Mouse (Mus musculus) intestine, embryonic 15.5 days (tissue): ENCODE measurements around the gene Degs1. TPM values are rescaled to one million over a fixed set of nuclear protein-coding genes. Genes with fewer than 3 reads are reported as not detected.

Experiments
- ATAC-seq: fragments of 200-750 bp; cut with Nextera tagmentation; 2 replicates; pipeline ENCODE4 v1.8.0; 2017; ENCODE audit warnings: moderate TSS enrichment, moderate library complexity
- H3K27ac ChIP-seq: fragments of 300-500 bp; sonication (generic); 2 replicates; pipeline ENCODE4 v1.5.1; 2015; ENCODE audit warnings: mild to moderate bottlenecking, inconsistent platforms
- H3K27me3 ChIP-seq: fragments of 300-500 bp; sonication (generic); replicated peaks from 2 replicates; pipeline ENCODE4 v1.6.1; 2015; ENCODE audit warnings: inconsistent platforms
- H3K36me3 ChIP-seq: fragments of 300-500 bp; sonication (generic); 2 replicates; pipeline ENCODE4 v1.6.1; 2015; ENCODE audit warnings: inconsistent platforms
- H3K4me1 ChIP-seq: fragments of 300-500 bp; sonication (generic); replicated peaks from 2 replicates; pipeline ENCODE4 v1.6.1; 2015; ENCODE audit warnings: inconsistent platforms
- H3K4me2 ChIP-seq: fragments of 300-500 bp; sonication (generic); replicated peaks from 2 replicates; pipeline ENCODE4 v1.6.1; 2015; ENCODE audit warnings: mild to moderate bottlenecking, inconsistent platforms
- H3K4me3 ChIP-seq: fragments of 300-500 bp; sonication (generic); replicated peaks from 2 replicates; pipeline ENCODE4 v1.5.1; 2015; ENCODE audit warnings: inconsistent platforms
- H3K9ac ChIP-seq: fragments of 300-500 bp; sonication (generic); 2 replicates; pipeline ENCODE4 v1.6.1; 2015; ENCODE audit warnings: inconsistent platforms
- H3K9me3 ChIP-seq: fragments of 300-500 bp; sonication (generic); 2 replicates; pipeline ENCODE4 v1.6.1; 2016; ENCODE audit warnings: inconsistent platforms
- WGBS: fragments of 180-500 bp; shearing (Covaris S2); methylation state at CpG from one replicate; pipeline ENCODE4 v1.1.7; 2015; 5-methylcytosine and 5-hydroxymethylcytosine counted together
- polyA plus RNA-seq: library from polyadenylated mRNA; unstranded; fragments of >200 nt; fragmentation: Nextera tagmentation; extraction: Ambion mirVana; gene quantifications from 2 replicates; pipeline ENCODE4 v1.2.1, GENCODE M21; 2015

Gene Degs1
- polyA plus RNA-seq, 1 experiment from 2014 or later: 131 TPM

- no peak overlapping the region for H3K4me2 ChIP-seq
- H3K4me3 ChIP-seq: no peak overlapping the region
- H3K27me3 ChIP-seq: no peaks in the 10 kb centered on the region
- peaks cover 22% of the 10 kb centered on the region for H3K36me3 ChIP-seq
- ATAC-seq: no peak
- 86% methylated on average over 4 of the region's 4 CpGs for WGBS
- no peak overlapping the region for H3K9ac ChIP-seq
- H3K27ac ChIP-seq: no peak overlapping the region
- H3K9me3 ChIP-seq: no peaks in the 10 kb centered on the region
- peaks cover 18% of the 10 kb centered on the region for H3K4me1 ChIP-seq
These were observed 3.2 kb downstream of the Degs1 start for GRCm38 (mm10) chr1:182279436-182279835.

GRCm38 (mm10) chr1:182275109-182275508 lies 7.5 kb downstream of the Degs1 start:
- no peak overlapping the region for H3K9ac ChIP-seq
- H3K36me3 ChIP-seq: peaks cover 22% of the 10 kb centered on the region
- H3K9me3 ChIP-seq: no peaks in the 10 kb centered on the region
- no peak overlapping the region for H3K4me3 ChIP-seq
- H3K4me2 ChIP-seq: no peak overlapping the region; the same call in 1 of the 2 replicates
- no peak overlapping the region for H3K27ac ChIP-seq
- peaks cover 3% of the 10 kb centered on the region; the same call in 1 of the 2 replicates for H3K4me1 ChIP-seq
- H3K27me3 ChIP-seq: no peaks in the 10 kb centered on the region
- 61% methylated on average over 6 of the region's 6 CpGs for WGBS
- peak; percentile 72 for ATAC-seq

- 67% methylated on average over 5 of the region's 5 CpGs for WGBS
- Histone ChIP-seq H3K27me3 (no peaks in the 10 kb centered on the region), H3K9me3 (no peaks in the 10 kb centered on the region), H3K4me2 (no peak overlapping the region), H3K36me3 (peaks cover 3% of the 10 kb centered on the region; the same call in 1 of the 2 replicates), H3K4me3 (no peak overlapping the region), H3K27ac (no peak overlapping the region), H3K9ac (no peak overlapping the region), H3K4me1 (peaks cover 5% of the 10 kb centered on the region; the same call in 1 of the 2 replicates)
- ATAC-seq: 0 out of 2 replicates have a peak, but pooled peaks have one; percentile 11
These were observed 11.0 kb downstream of the Degs1 start for GRCm38 (mm10) chr1:182271632-182272031.

GRCm38 (mm10) chr1:182271130-182271529 lies 11.5 kb downstream of the Degs1 start:
- no peak for ATAC-seq
- no peak overlapping the region for H3K4me2 ChIP-seq
- H3K27me3 ChIP-seq: no peaks in the 10 kb centered on the region
- no peaks in the 10 kb centered on the region for H3K9me3 ChIP-seq
- H3K27ac ChIP-seq: no peak overlapping the region
- H3K9ac ChIP-seq: no peak overlapping the region
- H3K36me3 ChIP-seq: no peaks in the 10 kb centered on the region
- H3K4me3 ChIP-seq: no peak overlapping the region
- H3K4me1 ChIP-seq: peaks cover 5% of the 10 kb centered on the region; the same call in 1 of the 2 replicates
- WGBS: 83% methylated on average over 5 of the region's 5 CpGs

GRCm38 (mm10) chr1:182268317-182268716 lies 14.3 kb downstream of the Degs1 start:
- H3K9ac ChIP-seq: no peak overlapping the region
- no peak overlapping the region; the same call in 1 of the 2 replicates for H3K4me2 ChIP-seq
- no peaks in the 10 kb centered on the region for H3K36me3 ChIP-seq
- H3K27ac ChIP-seq: no peak overlapping the region
- ATAC-seq: peak; percentile 90
- 64% methylated on average over 4 of the region's 4 CpGs for WGBS
- H3K4me1 ChIP-seq: 0 out of 2 replicates have a peak, but pooled peaks cover 2% of the 10 kb centered on the region
- no peaks in the 10 kb centered on the region for H3K9me3 ChIP-seq
- no peaks in the 10 kb centered on the region for H3K27me3 ChIP-seq
- H3K4me3 ChIP-seq: no peak overlapping the region

- H3K9ac ChIP-seq: no peak overlapping the region
- 0 out of 2 replicates have a peak, but pooled peaks cover 2% of the 10 kb centered on the region for H3K4me1 ChIP-seq
- H3K9me3 ChIP-seq: no peaks in the 10 kb centered on the region
- no peak overlapping the region for H3K4me2 ChIP-seq
- no peak overlapping the region for H3K27ac ChIP-seq
- H3K36me3 ChIP-seq: no peaks in the 10 kb centered on the region
- 75% methylated on average over 11 of the region's 11 CpGs for WGBS
- H3K4me3 ChIP-seq: no peak overlapping the region
- no peak; the same call in 1 of the 2 replicates for ATAC-seq
- H3K27me3 ChIP-seq: no peaks in the 10 kb centered on the region
These were observed 16.5 kb downstream of the Degs1 start for GRCm38 (mm10) chr1:182266028-182266525.

- no peaks in the 10 kb centered on the region for H3K9me3 ChIP-seq
- no peak overlapping the region for H3K4me3 ChIP-seq
- H3K27me3 ChIP-seq: no peaks in the 10 kb centered on the region
- no peak overlapping the region for H3K9ac ChIP-seq
- peak; percentile 94 for ATAC-seq
- H3K36me3 ChIP-seq: no peaks in the 10 kb centered on the region
- peak overlapping the region; percentile 49 for H3K27ac ChIP-seq
- H3K4me2 ChIP-seq: no peak overlapping the region
- WGBS: 66% methylated on average over 11 of the region's 11 CpGs
- H3K4me1 ChIP-seq: no peaks in the 10 kb centered on the region
These were observed 26.4 kb downstream of the Degs1 start for GRCm38 (mm10) chr1:182256041-182256680.

GRCm38 (mm10) chr1:182255031-182255430 lies 27.6 kb downstream of the Degs1 start:
- Histone ChIP-seq H3K4me3 (no peak overlapping the region), H3K9me3 (no peaks in the 10 kb centered on the region), H3K4me2 (no peak overlapping the region), H3K9ac (no peak overlapping the region), H3K27me3 (no peaks in the 10 kb centered on the region), H3K4me1 (no peaks in the 10 kb centered on the region), H3K36me3 (no peaks in the 10 kb centered on the region), H3K27ac (no peak overlapping the region)
- ATAC-seq: no peak
- WGBS: 77% methylated on average over 11 of the region's 11 CpGs

GRCm38 (mm10) chr1:182254618-182255017 lies 28.0 kb downstream of the Degs1 start:
- Histone ChIP-seq H3K27me3 (no peaks in the 10 kb centered on the region), H3K36me3 (no peaks in the 10 kb centered on the region), H3K4me2 (no peak overlapping the region), H3K27ac (no peak overlapping the region), H3K4me3 (no peak overlapping the region), H3K9me3 (no peaks in the 10 kb centered on the region), H3K9ac (no peak overlapping the region), H3K4me1 (no peaks in the 10 kb centered on the region)
- 80% methylated on average over 8 of the region's 8 CpGs for WGBS
- no peak for ATAC-seq

GRCm38 (mm10) chr1:182253756-182254534 lies 28.7 kb downstream of the Degs1 start:
- 93% methylated on average over 12 of the region's 12 CpGs for WGBS
- no peaks in the 10 kb centered on the region for H3K27me3 ChIP-seq

GRCm38 (mm10) chr1:182252534-182253171 lies 30.0 kb downstream of the Degs1 start:
- Histone ChIP-seq H3K9me3 (no peaks in the 10 kb centered on the region), H3K27me3 (no peaks in the 10 kb centered on the region), H3K27ac (no peak overlapping the region), H3K4me2 (no peak overlapping the region), H3K4me3 (no peak overlapping the region), H3K4me1 (no peaks in the 10 kb centered on the region), H3K36me3 (no peaks in the 10 kb centered on the region), H3K9ac (no peak overlapping the region)
- WGBS: 88% methylated on average over 10 of the region's 10 CpGs
- no peak for ATAC-seq

More at GRCm38 (mm10) chr1:182253756-182254534, 28.7 kb downstream of the Degs1 start:
- Histone ChIP-seq H3K4me2 (no peak overlapping the region), H3K4me1 (no peaks in the 10 kb centered on the region), H3K36me3 (no peaks in the 10 kb centered on the region), H3K27ac (no peak overlapping the region), H3K4me3 (no peak overlapping the region), H3K9ac (no peak overlapping the region), H3K9me3 (no peaks in the 10 kb centered on the region)
- 0 out of 2 replicates have a peak, but pooled peaks have one; percentile 7 for ATAC-seq

- WGBS: 59% methylated on average over 4 of the region's 4 CpGs
- no peaks in the 10 kb centered on the region for H3K36me3 ChIP-seq
- H3K9me3 ChIP-seq: no peaks in the 10 kb centered on the region
- H3K4me1 ChIP-seq: no peaks in the 10 kb centered on the region
- no peak overlapping the region for H3K27ac ChIP-seq
- no peak overlapping the region for H3K4me3 ChIP-seq
- H3K9ac ChIP-seq: no peak overlapping the region
- ATAC-seq: no peak
- H3K4me2 ChIP-seq: no peak overlapping the region
- H3K27me3 ChIP-seq: no peaks in the 10 kb centered on the region
These were observed 31.9 kb downstream of the Degs1 start for GRCm38 (mm10) chr1:182250734-182251133.
